Mouse (Mus musculus) limb, embryonic 15.5 days (tissue): ENCODE measurements around the gene Anp32e. TPM values are rescaled to one million over a fixed set of nuclear protein-coding genes. Genes with fewer than 3 reads are reported as not detected.
A peak's percentile ranks its signal among the peaks of the same experiment; 100 is the strongest.

ENCODE experiments used
- ATAC-seq: fragments of 200-750 bp; cut with Nextera tagmentation; 2 replicates; pipeline ENCODE4 v1.8.0; 2017; ENCODE audit warnings: low read depth, moderate TSS enrichment; ENCODE audit not compliant: insufficient number of reproducible peaks, low FRiP score, low TSS enrichment
- H3K27ac ChIP-seq: fragments of 300-500 bp; sonication (generic); 2 replicates; pipeline ENCODE4 v1.5.1; 2015; ENCODE audit warnings: moderate library complexity, mild to moderate bottlenecking, inconsistent platforms
- H3K27me3 ChIP-seq: fragments of 300-500 bp; sonication (generic); 2 replicates; pipeline ENCODE4 v1.6.1; 2015; ENCODE audit warnings: inconsistent platforms
- H3K36me3 ChIP-seq: fragments of 300-500 bp; sonication (generic); 2 replicates; pipeline ENCODE4 v1.6.1; 2015; ENCODE audit warnings: inconsistent platforms
- H3K4me1 ChIP-seq: fragments of 300-500 bp; sonication (generic); 2 replicates; pipeline ENCODE4 v1.6.1; 2015; ENCODE audit warnings: inconsistent platforms
- H3K4me2 ChIP-seq: fragments of 300-500 bp; sonication (generic); 2 replicates; pipeline ENCODE4 v1.6.1; 2015; ENCODE audit warnings: mild to moderate bottlenecking, inconsistent platforms
- H3K4me3 ChIP-seq: fragments of 300-500 bp; sonication (generic); 2 replicates; pipeline ENCODE4 v1.5.1; 2015; ENCODE audit warnings: mild to moderate bottlenecking, inconsistent platforms
- H3K9ac ChIP-seq: fragments of 300-500 bp; sonication (generic); 2 replicates; pipeline ENCODE4 v1.6.1; 2015; ENCODE audit warnings: inconsistent platforms
- H3K9me3 ChIP-seq: fragments of 300-500 bp; sonication (generic); 2 replicates; pipeline ENCODE4 v1.6.1; 2016; ENCODE audit warnings: inconsistent platforms
- WGBS: fragments of 180-500 bp; shearing (Covaris S2); methylation state at CpG from one replicate; pipeline ENCODE4 v1.1.7; 2015; 5-methylcytosine and 5-hydroxymethylcytosine counted together
- polyA plus RNA-seq: library from polyadenylated mRNA; unstranded; fragments of >200 nt; fragmentation: Nextera tagmentation; extraction: Ambion mirVana; gene quantifications from 2 replicates; pipeline ENCODE4 v1.2.1, GENCODE M21; 2015

The Anp32e gene
- 167 and 177 TPM in 2 replicates for polyA plus RNA-seq

DNA sequence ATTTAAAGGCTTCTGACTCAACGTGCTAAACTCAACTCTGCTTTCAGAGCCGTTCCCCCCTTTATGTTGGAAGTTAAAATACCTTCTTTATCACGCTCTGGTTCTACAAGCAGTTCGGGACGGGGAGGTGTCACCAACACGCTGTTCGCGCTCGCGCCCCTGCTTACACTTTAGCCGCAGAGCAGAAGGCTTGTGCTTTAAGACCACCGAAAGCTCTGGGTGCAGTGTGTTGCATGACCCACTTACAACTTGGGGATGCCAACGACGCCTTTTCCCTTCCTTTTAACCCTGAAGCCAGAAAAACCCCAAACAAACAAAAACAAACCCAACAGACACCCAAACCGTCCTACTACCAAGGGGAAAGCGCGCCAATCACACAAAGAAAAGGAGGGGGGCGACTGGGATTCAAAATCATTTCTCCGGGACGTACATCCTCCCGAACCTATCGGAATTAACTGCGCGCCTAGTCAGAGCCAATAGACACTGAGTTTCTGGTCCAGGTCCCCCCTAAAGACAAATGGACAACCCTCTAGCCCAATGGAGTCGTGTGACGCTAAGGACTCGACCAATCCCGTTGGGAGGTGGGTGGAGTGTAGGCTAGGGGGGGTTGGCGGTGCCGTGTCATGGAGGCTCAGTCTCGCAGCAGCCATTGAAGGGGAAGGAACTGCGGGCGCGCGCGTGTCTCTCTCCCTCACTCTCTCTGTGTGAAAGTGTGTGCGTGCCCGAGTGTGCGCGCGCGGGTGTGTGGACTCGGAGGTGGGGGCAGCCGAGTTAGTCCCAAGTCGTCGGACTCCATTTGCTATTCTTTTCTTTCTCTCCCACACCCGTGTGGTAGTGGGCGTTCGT, at the start of gene Anp32e:
Gene Anp32e (plus strand): TSS at position 589 of the 846 bp plus-strand sequence.
- H3K4me1 ChIP-seq: peaks cover 10% of the 10 kb centered on the region; the same call in 1 of the 2 replicates

DNA sequence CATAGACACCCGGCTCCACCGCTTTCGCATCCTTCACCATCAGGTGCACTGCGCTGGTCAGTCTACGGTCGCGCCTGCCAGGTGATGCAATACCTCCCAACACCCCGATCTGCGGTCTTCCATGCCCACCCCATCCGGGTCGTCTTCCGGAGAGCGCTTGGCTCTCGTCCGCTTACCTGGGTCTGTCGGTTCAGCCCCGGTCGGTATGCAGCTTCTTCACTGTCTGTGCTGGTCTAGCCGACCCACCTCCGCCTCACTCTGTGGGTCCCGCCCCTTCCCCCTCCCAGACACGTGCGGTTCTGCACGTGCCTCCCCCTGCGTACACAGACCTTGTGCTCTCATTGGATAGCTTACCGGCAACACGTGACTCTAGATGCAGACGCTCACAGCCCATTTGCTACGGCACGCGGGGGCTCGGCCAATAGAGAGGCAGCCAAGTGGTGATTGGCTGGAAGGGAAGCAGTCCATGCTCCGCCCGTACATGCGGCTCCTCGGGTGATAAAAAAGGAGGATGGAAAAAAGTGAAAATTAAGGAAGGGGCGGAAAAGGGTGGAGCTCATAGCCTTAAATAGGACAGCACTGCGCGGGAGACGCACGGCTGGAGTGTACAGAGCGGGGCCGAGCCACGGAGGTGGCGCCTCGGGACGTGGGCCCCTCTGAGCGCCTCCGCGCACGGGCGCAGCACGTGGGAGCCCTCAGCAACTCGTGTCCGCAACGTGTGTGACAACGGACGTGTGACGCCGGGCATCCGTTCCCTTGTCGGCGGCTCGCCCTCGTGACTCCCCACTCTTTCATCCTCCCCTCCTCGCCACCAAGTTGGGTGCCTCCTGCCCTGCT, 46.8 kb upstream of the Anp32e start, which contains the start of gene Ciart:
Gene Ciart (minus strand): TSS at position 273 of the 837 bp plus-strand sequence.
- H3K27ac ChIP-seq: peak within 1 kb of the TSS; percentile 70
- under 1% methylated on average over 65 of the region's 66 CpGs for WGBS
- H3K4me2 ChIP-seq: peak within 1 kb of the TSS; percentile 92
- no peaks in the 10 kb centered on the region for H3K36me3 ChIP-seq
- peak within 1 kb of the TSS; percentile 50 for H3K4me3 ChIP-seq
- peaks cover 15% of the 10 kb centered on the region for H3K4me1 ChIP-seq
- no peaks in the 10 kb centered on the region for H3K27me3 ChIP-seq
- peak; percentile 99 for ATAC-seq
- H3K9me3 ChIP-seq: no peaks in the 10 kb centered on the region
- H3K9ac ChIP-seq: peak within 1 kb of the TSS; percentile 39

More for the DNA sequence above, at the start of gene Anp32e:
- peak; percentile 100 for ATAC-seq
- under 1% methylated on average over 49 of the region's 49 CpGs for WGBS
- no peaks in the 10 kb centered on the region for H3K9me3 ChIP-seq
- peak within 1 kb of the TSS; percentile 89 for H3K4me3 ChIP-seq
- no peaks in the 10 kb centered on the region for H3K27me3 ChIP-seq
- H3K4me2 ChIP-seq: peak within 1 kb of the TSS; percentile 69
- peak within 1 kb of the TSS; percentile 95 for H3K9ac ChIP-seq
- peak within 1 kb of the TSS; percentile 95 for H3K27ac ChIP-seq
- H3K36me3 ChIP-seq: peaks cover 7% of the 10 kb centered on the region

DNA sequence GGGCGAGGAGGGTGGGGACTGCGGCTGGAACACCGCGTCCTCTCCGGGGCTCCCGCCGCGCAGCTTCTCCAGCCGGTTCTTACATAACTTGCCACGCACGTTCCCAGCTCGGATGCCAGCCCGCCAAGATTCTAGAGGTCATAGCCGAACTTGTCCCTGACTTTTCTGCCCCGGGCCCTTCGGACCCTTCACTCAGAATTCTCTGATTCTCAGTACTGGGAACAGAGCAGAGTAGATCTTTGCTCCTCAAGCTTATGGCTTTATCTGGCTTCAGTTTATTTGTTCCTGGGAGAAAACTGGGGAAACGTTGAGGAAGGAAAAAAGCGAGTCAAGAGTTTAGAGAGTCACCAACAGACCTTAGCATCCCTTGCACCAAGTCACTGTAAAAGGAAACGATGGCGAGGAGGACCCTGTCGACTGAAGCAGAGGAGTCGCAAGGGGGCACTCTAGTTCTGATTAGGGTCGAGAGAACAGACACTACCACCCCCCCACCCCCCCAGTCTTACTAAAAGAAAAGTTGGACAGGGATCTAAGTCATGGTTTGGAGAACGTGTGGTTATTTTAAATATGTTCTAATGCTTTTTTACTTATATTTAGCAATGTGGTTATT, 46.1 kb upstream of the Anp32e start:
- Histone ChIP-seq H3K4me1 (peaks cover 15% of the 10 kb centered on the region), H3K27me3 (no peaks in the 10 kb centered on the region), H3K27ac (peak overlapping the region; percentile 70; the same call in 1 of the 2 replicates), H3K9me3 (no peaks in the 10 kb centered on the region), H3K9ac (peak overlapping the region; percentile 18; the same call in 1 of the 2 replicates), H3K4me3 (peak overlapping the region; percentile 50), H3K36me3 (no peaks in the 10 kb centered on the region), H3K4me2 (peak overlapping the region; percentile 92)
- 3% methylated on average over 24 of the region's 24 CpGs for WGBS
- no peak for ATAC-seq

DNA sequence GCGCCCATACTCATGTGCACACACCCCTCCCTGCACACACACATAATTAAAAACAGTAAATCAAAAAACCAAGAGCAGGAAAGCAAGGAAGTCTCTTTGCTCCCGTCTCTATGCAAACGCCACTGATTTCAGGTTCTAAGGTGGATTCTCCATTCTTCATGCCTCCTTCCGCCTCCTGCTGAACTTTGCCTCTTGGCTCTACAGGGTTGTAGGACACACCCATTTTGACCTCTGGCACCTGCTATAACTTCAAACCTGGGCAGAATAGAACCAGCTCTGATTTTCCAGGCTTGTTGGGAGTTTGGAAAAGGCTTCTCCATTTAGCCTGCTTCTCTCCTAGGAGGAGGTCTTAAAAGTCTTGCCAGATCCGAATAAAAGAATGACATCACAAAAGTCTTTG, 44.6 kb upstream of the Anp32e start:
- Histone ChIP-seq H3K4me1 (peaks cover 15% of the 10 kb centered on the region), H3K27me3 (no peaks in the 10 kb centered on the region), H3K4me2 (no peak overlapping the region), H3K36me3 (no peaks in the 10 kb centered on the region), H3K9me3 (no peaks in the 10 kb centered on the region), H3K4me3 (no peak overlapping the region), H3K9ac (no peak overlapping the region), H3K27ac (no peak overlapping the region)
- 60% methylated on average over 5 of the region's 5 CpGs for WGBS
- no peak for ATAC-seq

DNA sequence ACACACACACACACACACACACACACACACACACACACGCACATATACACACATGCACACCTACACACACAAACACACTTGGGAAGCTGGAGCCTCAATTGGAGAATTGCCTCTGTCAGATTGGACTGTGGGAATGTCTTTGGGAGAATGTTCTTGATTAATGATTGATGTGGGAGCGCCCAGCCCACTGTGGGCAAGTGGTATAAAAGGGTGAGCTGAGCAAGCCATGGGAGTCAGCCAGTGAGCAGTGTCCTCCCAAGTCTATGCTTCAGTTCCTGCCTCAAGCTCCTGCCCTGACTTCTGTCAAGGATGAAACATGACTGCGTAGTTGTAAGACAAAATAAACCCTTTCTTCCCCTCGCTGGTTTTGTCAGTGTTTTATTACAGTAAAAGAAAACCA, 41.5 kb upstream of the Anp32e start:
- peaks cover 22% of the 10 kb centered on the region for H3K4me1 ChIP-seq
- H3K36me3 ChIP-seq: no peaks in the 10 kb centered on the region
- no peak for ATAC-seq
- 73% methylated on average over 4 of the region's 4 CpGs for WGBS
- no peak overlapping the region for H3K4me3 ChIP-seq
- H3K4me2 ChIP-seq: no peak overlapping the region
- no peaks in the 10 kb centered on the region for H3K9me3 ChIP-seq
- no peaks in the 10 kb centered on the region for H3K27me3 ChIP-seq
- H3K27ac ChIP-seq: no peak overlapping the region
- H3K9ac ChIP-seq: no peak overlapping the region

DNA sequence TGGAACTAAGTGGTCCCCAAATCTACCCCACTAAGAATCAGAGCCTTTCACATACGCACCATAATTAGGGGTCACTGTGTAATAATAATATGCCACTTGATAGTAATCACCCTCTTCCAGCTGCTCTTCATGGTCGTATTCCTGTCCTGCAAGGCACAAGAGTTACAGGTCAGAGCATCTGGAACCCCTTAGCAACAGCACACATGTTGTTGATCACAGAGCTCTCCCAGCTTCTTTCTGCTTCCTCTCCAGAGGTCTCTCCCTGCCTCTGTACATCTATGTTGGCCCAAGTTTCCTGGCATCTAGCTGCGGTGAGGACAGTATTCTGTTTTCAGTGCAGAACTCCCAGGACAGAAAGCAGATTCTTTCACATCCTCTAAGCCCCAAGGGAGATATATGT, 39.4 kb upstream of the Anp32e start:
- H3K27ac ChIP-seq: no peak overlapping the region

DNA sequence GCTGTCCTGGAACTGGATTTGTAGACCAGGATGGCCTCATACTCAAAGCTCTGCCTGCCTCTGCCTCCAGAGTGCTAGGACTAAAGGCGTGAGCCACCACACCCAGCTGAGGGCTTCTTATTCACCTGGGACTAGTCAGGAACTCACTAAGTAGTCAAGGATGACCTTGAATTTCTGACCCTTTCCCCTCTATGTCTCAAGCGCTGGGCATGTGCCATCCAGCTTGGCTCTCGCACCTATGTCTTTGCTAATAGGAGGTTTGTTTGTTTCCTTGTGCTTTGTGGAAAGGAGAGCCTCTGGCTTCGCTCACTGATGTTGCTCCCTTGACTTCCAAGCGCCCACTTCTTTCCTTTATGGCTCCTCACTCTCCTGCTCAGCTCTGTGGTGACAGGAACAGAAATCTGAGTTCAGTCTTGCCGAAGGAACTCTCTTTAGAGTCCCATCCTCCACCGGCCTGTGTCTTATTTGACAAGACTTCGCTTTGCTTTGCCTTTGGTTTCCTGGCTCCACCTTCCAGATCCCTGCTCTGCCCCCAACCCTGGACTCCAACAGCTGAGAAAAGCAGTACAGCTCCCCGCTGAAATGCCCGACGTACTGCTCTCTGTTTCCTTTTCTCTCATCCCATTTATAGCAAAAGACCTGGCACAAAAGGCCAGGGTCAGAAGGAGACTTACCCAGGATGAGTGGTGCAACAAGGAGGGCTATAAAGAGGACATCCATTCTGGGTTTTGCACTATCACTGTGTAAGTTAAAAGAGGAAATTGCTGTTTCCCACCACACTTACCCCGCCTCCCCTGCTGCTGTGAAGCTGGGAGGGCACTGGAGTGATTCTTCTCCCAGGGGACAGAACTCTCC, 37.6 kb upstream of the Anp32e start, which contains the start of gene BC028528:
Gene BC028528 (minus strand): TSS at position 795 of the 855 bp plus-strand sequence.
- peak within 1 kb of the TSS; percentile 30 for H3K4me3 ChIP-seq
- WGBS: 27% methylated on average over 12 of the region's 12 CpGs
- no peaks in the 10 kb centered on the region for H3K9me3 ChIP-seq
- peak within 1 kb of the TSS; percentile 77 for H3K27ac ChIP-seq
- H3K4me1 ChIP-seq: peaks cover 30% of the 10 kb centered on the region
- no peaks in the 10 kb centered on the region for H3K27me3 ChIP-seq
- ATAC-seq: no peak
- H3K4me2 ChIP-seq: peak within 1 kb of the TSS; percentile 34
- H3K9ac ChIP-seq: no peak within 1 kb of the TSS
- peaks cover 3% of the 10 kb centered on the region; the same call in 1 of the 2 replicates for H3K36me3 ChIP-seq

More for the DNA sequence above, 39.4 kb upstream of the Anp32e start:
- Histone ChIP-seq H3K27me3 (no peaks in the 10 kb centered on the region), H3K4me3 (no peak overlapping the region), H3K9me3 (no peaks in the 10 kb centered on the region), H3K36me3 (no peaks in the 10 kb centered on the region), H3K4me1 (peaks cover 23% of the 10 kb centered on the region), H3K4me2 (no peak overlapping the region), H3K9ac (no peak overlapping the region)
- no peak for ATAC-seq
- WGBS: 21% methylated on average over 3 of the region's 3 CpGs

DNA sequence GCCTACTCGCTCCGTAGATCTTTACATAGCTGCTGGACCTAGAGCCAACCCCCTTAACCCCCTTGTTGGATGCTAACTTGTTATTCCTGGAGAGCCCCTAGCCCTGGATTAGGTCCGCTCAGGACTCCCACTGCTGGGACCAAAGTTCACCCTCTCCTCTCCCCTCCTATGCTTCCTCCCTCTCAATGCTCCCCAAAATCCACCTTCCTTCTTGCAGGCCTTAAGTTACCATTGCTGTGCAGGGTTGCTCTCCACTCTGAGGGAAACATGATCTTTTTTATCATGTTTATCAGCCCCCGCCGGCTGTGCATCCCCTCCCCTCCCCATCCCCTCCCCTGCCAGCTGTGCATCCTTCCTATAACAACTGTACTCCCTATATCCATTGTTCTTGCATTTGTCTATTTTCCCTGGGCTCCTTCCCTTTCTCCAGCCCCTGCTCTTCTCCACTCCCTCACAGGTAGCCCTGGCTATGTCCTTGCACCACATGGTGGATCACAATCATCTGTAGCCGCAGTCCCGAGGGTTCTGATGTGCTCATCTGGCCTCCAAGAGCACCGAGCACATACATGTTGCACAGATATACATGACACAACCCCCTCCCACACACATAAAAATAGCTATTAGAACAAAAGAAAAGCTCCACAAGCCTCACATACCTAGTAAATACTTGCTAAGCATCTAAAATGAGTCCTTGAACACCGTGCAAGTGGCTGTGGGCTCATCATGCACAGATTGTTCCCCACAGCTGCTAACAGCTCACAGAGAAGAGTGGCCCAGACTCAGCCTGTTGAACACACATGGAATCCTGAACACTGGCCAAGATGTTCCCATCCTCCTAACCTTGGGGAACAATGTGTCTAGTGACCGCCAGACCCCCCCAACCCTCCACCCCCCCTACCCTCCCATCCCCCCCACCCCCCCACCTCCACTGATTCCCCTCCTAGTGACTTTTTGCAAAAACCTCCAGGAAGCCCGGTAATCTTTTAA, 36.7 kb upstream of the Anp32e start:
- Histone ChIP-seq H3K9ac (no peak overlapping the region), H3K27ac (peak overlapping the region; percentile 77), H3K4me3 (peak overlapping the region; percentile 30), H3K4me2 (peak overlapping the region; percentile 34), H3K27me3 (no peaks in the 10 kb centered on the region), H3K4me1 (peaks cover 30% of the 10 kb centered on the region), H3K36me3 (peaks cover 4% of the 10 kb centered on the region; the same call in 1 of the 2 replicates), H3K9me3 (no peaks in the 10 kb centered on the region)
- 0 out of 2 replicates have a peak, but pooled peaks have one; percentile 6 for ATAC-seq
- 33% methylated on average over 11 of the region's 11 CpGs for WGBS

DNA sequence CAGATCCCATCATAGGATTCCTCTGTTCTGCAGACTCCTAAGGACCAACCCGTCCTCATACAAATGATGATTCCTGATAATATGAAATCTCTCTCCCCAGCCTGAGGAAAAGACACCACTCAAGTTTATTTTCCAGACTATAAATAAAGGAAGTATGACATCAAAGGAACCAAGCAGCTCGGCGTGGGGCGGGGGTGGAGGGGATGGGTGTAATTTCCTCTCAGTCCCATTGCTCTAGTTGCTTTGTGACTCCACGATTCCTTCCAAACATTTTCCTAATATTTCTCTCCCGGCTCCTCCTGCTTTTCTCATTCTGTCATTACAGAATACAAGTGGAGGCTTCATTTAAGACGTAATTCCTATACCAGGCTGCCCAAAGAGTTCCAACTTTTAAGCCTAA, 35.9 kb upstream of the Anp32e start:
- peaks cover 30% of the 10 kb centered on the region for H3K4me1 ChIP-seq
- H3K27me3 ChIP-seq: no peaks in the 10 kb centered on the region
- H3K27ac ChIP-seq: peak overlapping the region; percentile 80
- peak overlapping the region; percentile 7; the same call in 1 of the 2 replicates for H3K9ac ChIP-seq
- H3K9me3 ChIP-seq: no peaks in the 10 kb centered on the region
- H3K36me3 ChIP-seq: peaks cover 11% of the 10 kb centered on the region
- H3K4me3 ChIP-seq: peak overlapping the region; percentile 65
- no peak for ATAC-seq
- H3K4me2 ChIP-seq: peak overlapping the region; percentile 57
- WGBS: 11% methylated on average over 7 of the region's 7 CpGs
